Mouse (Mus musculus): ENCODE measurements around the gene Apobec3.

Gene Apobec3

GRCm38 (mm10) chr15:79950250-79951025, 59.0 kb downstream of the Apobec3 start:
- in situ Hi-C loops (cut with MboI, MseI) = loop anchor here (5.0 kb wide), 1 partner anchor 37 kb away; no protein-coding TSS in a partner anchor

GRCm38 (mm10) chr15:79951226-79951625, 59.8 kb downstream of the Apobec3 start:
- in situ Hi-C loops (cut with MboI, MseI) = loop anchor here (5.0 kb wide), 1 partner anchor 36 kb away; no protein-coding TSS in a partner anchor

GRCm38 (mm10) chr15:79951730-79952503, 60.5 kb downstream of the Apobec3 start:
- in situ Hi-C loops (cut with MboI, MseI) = loop anchor here (5.0 kb wide), 1 partner anchor 35 kb away; no protein-coding TSS in a partner anchor

- in situ Hi-C loops (cut with MboI, MseI) = loop anchor here (5.0 kb wide), 1 partner anchor 35 kb away; no protein-coding TSS in a partner anchor
These were observed 61.2 kb downstream of the Apobec3 start for GRCm38 (mm10) chr15:79952504-79953231.

- in situ Hi-C loops (cut with MboI, MseI) = loop anchor here (5.0 kb wide), 1 partner anchor 34 kb away; no protein-coding TSS in a partner anchor
These were observed 62.0 kb downstream of the Apobec3 start for GRCm38 (mm10) chr15:79953470-79953869.

GRCm38 (mm10) chr15:79956559-79956958, 65.1 kb downstream of the Apobec3 start:
- in situ Hi-C loops (cut with MboI, MseI) = no loop called here

GRCm38 (mm10) chr15:79958418-79958817, 67.0 kb downstream of the Apobec3 start:
- in situ Hi-C loops (cut with MboI, MseI) = no loop called here

- in situ Hi-C loops (cut with MboI, MseI) = no loop called here
These were observed 70.0 kb downstream of the Apobec3 start for GRCm38 (mm10) chr15:79961366-79961921.

- in situ Hi-C loops (cut with MboI, MseI) = no loop called here
These were observed 71.2 kb downstream of the Apobec3 start for GRCm38 (mm10) chr15:79962661-79963060.

- in situ Hi-C loops (cut with MboI, MseI) = no loop called here
These were observed 72.9 kb downstream of the Apobec3 start for GRCm38 (mm10) chr15:79964376-79964775.

Data from T-helper 1 cell (primary cell).